Mouse (Mus musculus) naive thymus-derived CD4-positive, alpha-beta T cell, adult 2 months (primary cell): ENCODE measurements around the gene Hnrnpab.
A peak's percentile ranks its signal among the peaks of the same experiment; 100 is the strongest.

Source experiments
- DNase-seq: peaks from one replicate; pipeline ENCODE4 v3.0.0-alpha.2; 2011; ENCODE audit warnings: low read depth

Hnrnpab gene

GRCm38 (mm10) chr11:51605602-51606446 is 823 bp downstream of the Hnrnpab start:
- DNase-seq, result peak; percentile 89

- no peak for DNase-seq
Measured at GRCm38 (mm10) chr11:51602253-51602652, 4.4 kb downstream of the Hnrnpab start.

- DNase-seq, result no peak
Measured at GRCm38 (mm10) chr11:51597553-51597952, 9.1 kb downstream of the Hnrnpab start.

GRCm38 (mm10) chr11:51595459-51596083 is 11.1 kb downstream of the Hnrnpab start:
- no peak for DNase-seq

- DNase-seq, result no peak
Measured at GRCm38 (mm10) chr11:51594715-51595350, 11.8 kb downstream of the Hnrnpab start.

GRCm38 (mm10) chr11:51593849-51594248 is 12.8 kb downstream of the Hnrnpab start:
- DNase-seq, result no peak

- DNase-seq, result no peak
Measured at GRCm38 (mm10) chr11:51593368-51593767, 13.3 kb downstream of the Hnrnpab start.

GRCm38 (mm10) chr11:51591915-51592314 is 14.7 kb downstream of the Hnrnpab start:
- no peak for DNase-seq

GRCm38 (mm10) chr11:51591168-51591567 is 15.5 kb downstream of the Hnrnpab start:
- no peak for DNase-seq

- DNase-seq, result no peak
Measured at GRCm38 (mm10) chr11:51590002-51590401, 16.6 kb downstream of the Hnrnpab start.

GRCm38 (mm10) chr11:51588833-51589232 is 17.8 kb downstream of the Hnrnpab start:
- DNase-seq, result peak; percentile 33

GRCm38 (mm10) chr11:51587059-51587458 is 19.6 kb downstream of the Hnrnpab start:
- DNase-seq, result no peak

GRCm38 (mm10) chr11:51586411-51586810 is 20.2 kb downstream of the Hnrnpab start:
- DNase-seq, result no peak

GRCm38 (mm10) chr11:51585608-51586252 is 20.9 kb downstream of the Hnrnpab start:
- DNase-seq, result peak; percentile 34

- peak; percentile 96 for DNase-seq
Measured at GRCm38 (mm10) chr11:51584431-51585248, 22.0 kb downstream of the Hnrnpab start, which contains the start of gene Phykpl. Gene Phykpl (plus strand): TSS chr11:51584757.

GRCm38 (mm10) chr11:51584057-51584430 is 22.6 kb downstream of the Hnrnpab start:
- no peak for DNase-seq

GRCm38 (mm10) chr11:51582713-51583112 is 23.9 kb downstream of the Hnrnpab start:
- DNase-seq, result peak; percentile 74

- DNase-seq, result peak; percentile 42
Measured at GRCm38 (mm10) chr11:51579024-51579423, 27.6 kb downstream of the Hnrnpab start.

- DNase-seq, result peak; percentile 73
Measured at GRCm38 (mm10) chr11:51577587-51577986, 29.1 kb downstream of the Hnrnpab start.

GRCm38 (mm10) chr11:51576454-51576853 is 30.2 kb downstream of the Hnrnpab start:
- no peak for DNase-seq

GRCm38 (mm10) chr11:51568801-51569200 is 37.8 kb downstream of the Hnrnpab start:
- no peak for DNase-seq
